Comparison of ENCODE assay signal across 24 mouse cellular contexts in the genomic region with DNA sequence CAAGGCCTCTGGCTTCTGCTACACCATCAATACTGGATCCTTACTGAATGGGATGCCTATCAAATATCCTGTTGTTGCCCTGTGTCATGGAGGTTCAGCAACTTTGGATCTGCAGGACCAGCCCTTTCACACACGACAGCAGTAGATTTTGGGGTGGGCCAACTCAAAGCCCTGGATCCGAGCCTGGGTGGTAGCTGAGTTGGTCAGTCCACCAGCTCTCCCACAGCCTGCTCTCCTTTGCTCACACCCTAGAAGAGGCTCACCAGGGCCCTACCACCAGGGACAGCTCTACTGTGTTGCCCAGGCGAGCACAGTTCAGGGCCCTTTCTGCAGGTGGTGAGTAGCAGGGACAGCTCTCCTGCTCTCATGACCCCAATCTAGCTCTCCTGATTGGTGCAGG.
"Had no signal": no experiment of that assay in that cellular context is flagged by ENCODE, and none has a peak within 500 bp of the region (broad histone marks: within the 10 kb centered on the region; RNA-seq: fewer than 3 reads in every experiment).

No protein-coding gene starts in this region.

- H3K27me3 ChIP-seq: heart, embryonic 12.5 days; hindbrain, embryonic 12.5 days; intestine, embryonic 15.5 days; limb, embryonic 12.5 days; liver, embryonic 13.5 days had no signal

- DNase-seq: gastrocnemius, adult 2 months; gastrocnemius, postnatal 10 days; gastrocnemius, postnatal 25 days; heart, adult 2 months; heart, postnatal 10 days; heart, postnatal 4 days; kidney, adult 18-20 months; kidney, adult 8-10 months; kidney, postnatal 10 days; kidney, postnatal 25 days; kidney, postnatal 4 days; liver, embryonic 13.5 days had no signal

- H3K9ac ChIP-seq: heart, embryonic 12.5 days; hindbrain, embryonic 12.5 days; hindbrain, embryonic 14.5 days; intestine, embryonic 15.5 days; limb, embryonic 12.5 days; liver, embryonic 13.5 days had no signal

- H3K9me3 ChIP-seq: heart, embryonic 10.5 days; heart, embryonic 12.5 days; hindbrain, embryonic 10.5 days; hindbrain, embryonic 12.5 days; intestine, embryonic 15.5 days; limb, embryonic 12.5 days; liver, embryonic 13.5 days had no signal

- H3K4me1 ChIP-seq: heart, embryonic 10.5 days; heart, embryonic 12.5 days; hindbrain, embryonic 10.5 days; hindbrain, embryonic 12.5 days; intestine, embryonic 15.5 days; liver, embryonic 13.5 days had no signal

- H3K4me3 ChIP-seq: gastrocnemius, adult 2 months; heart, adult 2 months; heart, embryonic 10.5 days; heart, embryonic 12.5 days; hindbrain, embryonic 10.5 days; hindbrain, embryonic 12.5 days; intestine, embryonic 15.5 days; layer of hippocampus, adult 2 months; left cerebral cortex, adult 2 months; limb, embryonic 12.5 days; liver, embryonic 13.5 days had no signal

- H3K4me2 ChIP-seq: heart, embryonic 12.5 days; hindbrain, embryonic 12.5 days; hindbrain, embryonic 14.5 days; intestine, embryonic 15.5 days; limb, embryonic 12.5 days; liver, embryonic 13.5 days had no signal

- H3K36me3 ChIP-seq: heart, embryonic 10.5 days; heart, embryonic 12.5 days; hindbrain, embryonic 10.5 days; hindbrain, embryonic 12.5 days; intestine, embryonic 15.5 days; limb, embryonic 12.5 days; liver, embryonic 13.5 days had no signal

- H3K27ac ChIP-seq: gastrocnemius, adult 2 months; heart, adult 2 months; heart, embryonic 10.5 days; hindbrain, embryonic 10.5 days; hindbrain, embryonic 12.5 days; hindbrain, embryonic 14.5 days; intestine, embryonic 15.5 days; layer of hippocampus, adult 2 months; left cerebral cortex, adult 2 months; limb, embryonic 12.5 days; liver, embryonic 13.5 days had no signal

- ATAC-seq: hindbrain, embryonic 16.5 days; inflammation-experienced regulatory T-cells, adult 6 months; intestine, embryonic 15.5 days; intestine, postnatal 0 days had no signal
